Mouse (Mus musculus) yolk sac, embryonic 10.5 days (tissue): ENCODE data around the gene Trp53rka.
A peak's percentile ranks its signal among the peaks of the same experiment; 100 is the strongest.
"Not testable (repeated sequence)": the region's sequence is repeated elsewhere in the genome, so short reads cannot be mapped to it uniquely, and the experiment has no call there.

Source experiments
- DNase-seq: peaks from one replicate; pipeline ENCODE4 v3.0.0-alpha.2; 2017; ENCODE audit warnings: low spot score

The Trp53rka gene

GRCm38 (mm10) chr2:165492648-165493553 is at the start of gene Trp53rka:
TSS of gene Trp53rka (minus strand) at chr2:165493324.
- peak; percentile 83 for DNase-seq

- no peak for DNase-seq
Observed at GRCm38 (mm10) chr2:165540975-165541374, 47.9 kb upstream of the Trp53rka start.

- no peak for DNase-seq
Observed at GRCm38 (mm10) chr2:165533789-165534188, 40.7 kb upstream of the Trp53rka start.

GRCm38 (mm10) chr2:165529106-165529505 is 36.0 kb upstream of the Trp53rka start:
- peak; percentile 33 for DNase-seq

GRCm38 (mm10) chr2:165525609-165526008 is 32.5 kb upstream of the Trp53rka start:
- DNase-seq, result no peak

- no peak for DNase-seq
Observed at GRCm38 (mm10) chr2:165515178-165515728, 22.1 kb upstream of the Trp53rka start.

- no peak for DNase-seq
Observed at GRCm38 (mm10) chr2:165512870-165513600, 19.9 kb upstream of the Trp53rka start.

- DNase-seq, result no peak
Observed at GRCm38 (mm10) chr2:165512426-165512825, 19.3 kb upstream of the Trp53rka start.

- DNase-seq, result not testable (repeated sequence)
Observed at GRCm38 (mm10) chr2:165511530-165511929, 18.4 kb upstream of the Trp53rka start.

- DNase-seq, result not testable (repeated sequence)
Observed at GRCm38 (mm10) chr2:165510914-165511458, 17.9 kb upstream of the Trp53rka start.

- no peak for DNase-seq
Observed at GRCm38 (mm10) chr2:165510466-165510865, 17.3 kb upstream of the Trp53rka start.

- no peak for DNase-seq
Observed at GRCm38 (mm10) chr2:165509686-165510085, 16.6 kb upstream of the Trp53rka start.

GRCm38 (mm10) chr2:165503259-165504203 is 10.4 kb upstream of the Trp53rka start, which contains the start of gene Slc2a10:
TSS of gene Slc2a10 (plus strand) at chr2:165503787.
- peak; percentile 54 for DNase-seq

GRCm38 (mm10) chr2:165498816-165499215 is 5.7 kb upstream of the Trp53rka start:
- no peak for DNase-seq

- DNase-seq, result no peak
Observed at GRCm38 (mm10) chr2:165497706-165498275, 4.7 kb upstream of the Trp53rka start.

- no peak for DNase-seq
Observed at GRCm38 (mm10) chr2:165496251-165496650, 3.1 kb upstream of the Trp53rka start.

- DNase-seq, result no peak
Observed at GRCm38 (mm10) chr2:165494495-165494894, 1.4 kb upstream of the Trp53rka start.

GRCm38 (mm10) chr2:165493587-165494210 is 575 bp upstream of the Trp53rka start:
- DNase-seq, result peak; percentile 20

GRCm38 (mm10) chr2:165486881-165487535 is 6.1 kb downstream of the Trp53rka start:
- peak; percentile 39 for DNase-seq

- DNase-seq, result no peak
Observed at GRCm38 (mm10) chr2:165486401-165486800, 6.7 kb downstream of the Trp53rka start.
